Mouse (Mus musculus) midbrain, embryonic 16.5 days (tissue): ENCODE results near the gene Olfr374. TPM values are rescaled to one million over a fixed set of nuclear protein-coding genes. Genes with fewer than 3 reads are reported as not detected.
"Not testable (repeated sequence)": the region's sequence is repeated elsewhere in the genome, so short reads cannot be mapped to it uniquely, and the experiment has no call there.

Experiments
- ATAC-seq: fragments of 200-750 bp; cut with Nextera tagmentation; 2 replicates; pipeline ENCODE4 v1.8.0; 2017; ENCODE audit warnings: moderate TSS enrichment
- H3K27ac ChIP-seq: fragments of 300-500 bp; sonication (generic); 2 replicates; pipeline ENCODE4 v1.5.1; 2014; ENCODE audit warnings: mild to moderate bottlenecking, low read length, mixed read lengths
- H3K27me3 ChIP-seq: fragments of 300-500 bp; sonication (generic); 2 replicates; pipeline ENCODE4 v1.6.1; 2014; ENCODE audit warnings: low read depth, low read length, mixed read lengths; ENCODE audit not compliant: control insufficient read depth, insufficient read depth
- H3K36me3 ChIP-seq: fragments of 300-500 bp; sonication (generic); 2 replicates; pipeline ENCODE4 v1.6.1; 2014; ENCODE audit warnings: mild to moderate bottlenecking, low read length, moderate library complexity, mixed read lengths; ENCODE audit not compliant: control insufficient read depth, insufficient read depth
- H3K4me1 ChIP-seq: fragments of 300-500 bp; sonication (generic); 2 replicates; pipeline ENCODE4 v1.6.1; 2014; ENCODE audit warnings: mild to moderate bottlenecking, low read length, mixed read lengths; ENCODE audit not compliant: control insufficient read depth, insufficient read depth
- H3K4me2 ChIP-seq: fragments of 300-500 bp; sonication (generic); 2 replicates; pipeline ENCODE4 v1.6.1; 2014; ENCODE audit warnings: mild to moderate bottlenecking, low read length, mixed read lengths
- H3K4me3 ChIP-seq: fragments of 300-500 bp; sonication (generic); 2 replicates; pipeline ENCODE4 v1.5.1; 2014; ENCODE audit warnings: low read depth, mild to moderate bottlenecking, low read length, moderate library complexity, mixed read lengths
- H3K9ac ChIP-seq: fragments of 300-500 bp; sonication (generic); 2 replicates; pipeline ENCODE4 v1.6.1; 2014; ENCODE audit warnings: low read depth, low read length, mixed read lengths
- H3K9me3 ChIP-seq: fragments of 300-500 bp; sonication (generic); replicated peaks from 2 replicates; pipeline ENCODE4 v1.6.1; 2014; ENCODE audit warnings: mild to moderate bottlenecking, low read length, mixed read lengths; ENCODE audit not compliant: control insufficient read depth, poor library complexity, severe bottlenecking
- WGBS: fragments of 180-500 bp; shearing (Covaris S2); extraction: QIAGEN DNeasy Blood & Tissue Kit; methylation state at CpG from one replicate; pipeline ENCODE4 v1.1.7; 2014; 5-methylcytosine and 5-hydroxymethylcytosine counted together
- polyA plus RNA-seq: library from polyadenylated mRNA; unstranded; fragments of >200 nt; fragmentation: Nextera tagmentation; extraction: Ambion mirVana; gene quantifications from 2 replicates; pipeline ENCODE4 v1.2.1, GENCODE M21; 2015

Olfr374 gene
- 0.04 TPM in 1 of 2 replicates, not detected in the other for polyA plus RNA-seq

DNA sequence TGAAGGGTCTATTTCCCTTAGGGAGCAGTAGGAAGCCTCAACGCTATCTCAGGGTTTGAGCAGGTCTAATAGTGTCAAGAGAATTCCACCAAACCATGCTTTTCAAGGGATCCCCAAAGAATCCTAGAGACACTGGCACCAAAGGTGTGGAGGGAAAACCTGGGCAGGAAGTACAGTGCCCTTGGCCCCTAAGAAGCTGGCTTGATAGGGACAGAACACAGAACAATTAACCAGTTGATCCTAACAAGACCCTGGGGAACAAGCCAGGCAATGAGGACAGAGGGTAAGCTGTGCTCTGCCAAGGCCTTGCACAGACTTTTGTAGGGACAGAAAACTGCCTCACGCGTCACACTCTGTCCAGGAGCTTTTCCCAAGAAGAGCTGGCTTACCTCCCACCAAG lies at the start of gene Olfr374:
TSS of gene Olfr374 (plus strand) at position 301 of the 400 bp plus-strand sequence.
- H3K4me1 ChIP-seq: no peaks in the 10 kb centered on the region
- ATAC-seq: no peak

DNA sequence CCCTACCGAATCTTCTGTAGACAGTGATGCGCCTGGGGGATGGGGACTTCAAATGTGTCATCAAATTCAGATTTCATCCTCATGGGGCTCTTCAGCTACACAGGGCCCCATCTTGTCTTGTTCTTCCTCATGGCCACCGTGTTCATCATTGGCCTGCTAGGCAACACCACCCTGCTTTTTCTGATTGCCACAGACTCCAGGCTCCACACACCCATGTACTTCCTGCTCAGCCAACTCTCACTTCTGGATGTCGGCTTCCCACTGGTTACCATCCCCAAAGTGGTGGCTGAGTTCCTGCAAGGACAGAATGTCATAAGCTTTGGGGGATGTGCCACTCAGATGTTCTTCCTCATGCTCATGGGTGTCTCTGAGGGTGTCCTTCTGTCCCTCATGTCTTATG lies 49.2 kb upstream of the Olfr374 start:
- H3K27me3 ChIP-seq, H3K4me1 ChIP-seq, H3K4me3 ChIP-seq, ATAC-seq, H3K36me3 ChIP-seq, H3K27ac ChIP-seq, H3K4me2 ChIP-seq, H3K9me3 ChIP-seq, H3K9ac ChIP-seq: not testable (repeated sequence)
- 82% methylated on average over 3 of the region's 4 CpGs for WGBS

More for the DNA sequence above, at the start of gene Olfr374:
- H3K4me3 ChIP-seq: no peak within 1 kb of the TSS
- H3K27ac ChIP-seq: no peak within 1 kb of the TSS
- H3K9me3 ChIP-seq: no peaks in the 10 kb centered on the region
- H3K4me2 ChIP-seq: no peak within 1 kb of the TSS
- 89% methylated on average over 3 of the region's 3 CpGs for WGBS
- no peaks in the 10 kb centered on the region for H3K27me3 ChIP-seq
- H3K36me3 ChIP-seq: no peaks in the 10 kb centered on the region
- no peak within 1 kb of the TSS for H3K9ac ChIP-seq

DNA sequence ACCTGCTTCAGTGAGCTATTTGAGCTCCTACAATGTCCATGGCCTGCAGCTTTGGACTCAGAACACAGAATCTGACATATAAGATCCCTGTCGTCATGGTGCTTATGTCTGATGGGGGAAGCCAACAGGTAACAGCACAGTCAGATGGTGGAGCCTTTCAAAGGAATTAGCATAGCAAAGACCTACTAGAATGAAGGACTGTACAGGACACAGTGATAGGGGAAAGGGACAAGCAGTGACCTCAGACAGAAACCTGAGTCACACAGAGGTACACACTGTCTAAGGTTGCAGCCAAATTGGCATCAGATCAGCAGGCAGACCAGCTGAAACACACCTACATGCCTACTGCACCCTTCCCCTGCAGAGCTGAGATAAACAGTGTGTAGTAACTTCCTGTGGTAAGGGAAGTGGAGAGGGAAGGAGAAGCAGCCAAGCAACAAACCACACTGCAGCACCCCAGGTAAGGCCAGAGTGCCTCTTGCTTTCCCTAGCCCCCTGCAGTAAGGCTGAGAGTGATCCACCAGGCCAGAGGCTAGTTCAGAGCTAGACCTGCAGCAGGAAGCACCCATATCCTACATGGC lies 39.9 kb upstream of the Olfr374 start:
- WGBS: 91% methylated on average over 1 of the region's 1 CpGs
- not testable (repeated sequence) for H3K36me3 ChIP-seq, H3K27ac ChIP-seq, H3K9me3 ChIP-seq, H3K4me1 ChIP-seq, H3K9ac ChIP-seq, H3K27me3 ChIP-seq, H3K4me3 ChIP-seq, ATAC-seq, H3K4me2 ChIP-seq

DNA sequence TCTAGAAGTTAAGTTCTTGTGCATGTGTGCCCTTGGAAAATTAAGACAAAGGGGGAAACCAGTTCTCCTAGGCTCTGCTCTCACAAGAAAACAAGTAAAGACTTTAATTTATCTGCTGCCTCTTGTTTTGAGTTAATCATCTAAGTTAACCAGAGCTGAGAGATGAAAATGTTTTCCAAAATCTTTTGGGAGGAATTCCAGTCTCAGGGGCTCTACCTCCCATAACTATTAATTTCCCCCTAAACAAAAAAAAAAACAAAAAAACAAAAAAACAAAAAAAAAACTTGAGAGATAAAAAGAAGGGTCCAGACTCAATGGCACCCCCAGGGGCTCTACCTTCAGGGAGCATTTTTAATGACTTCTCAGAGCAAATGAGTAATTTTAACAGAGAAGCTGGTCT lies 24.0 kb upstream of the Olfr374 start, which contains the start of gene Olfr373:
TSS of gene Olfr373 (plus strand) at position 301 of the 400 bp plus-strand sequence.
- H3K36me3 ChIP-seq, H3K27ac ChIP-seq, H3K4me3 ChIP-seq, H3K4me2 ChIP-seq, H3K27me3 ChIP-seq, H3K9ac ChIP-seq, H3K9me3 ChIP-seq, H3K4me1 ChIP-seq, ATAC-seq: not testable (repeated sequence)

DNA sequence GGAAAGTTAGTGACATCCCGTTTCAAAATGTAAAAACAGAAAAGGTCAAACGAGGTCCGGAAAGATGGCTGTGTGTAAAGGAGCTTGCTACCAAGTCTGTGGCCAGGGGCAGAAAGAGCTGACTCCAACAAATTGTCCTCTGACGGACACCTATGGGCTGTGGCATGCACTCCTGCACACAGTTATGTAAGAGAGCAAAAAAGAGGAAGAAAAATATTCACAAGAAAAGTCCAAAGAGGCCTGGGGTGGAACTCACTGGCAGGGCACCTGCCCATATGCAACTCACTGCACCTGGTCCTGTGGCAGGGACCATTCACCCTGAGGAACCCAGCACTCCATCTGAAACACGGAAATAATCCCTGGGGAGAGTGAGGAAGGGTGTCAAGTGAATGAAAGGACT lies 22.1 kb upstream of the Olfr374 start:
- H3K4me1 ChIP-seq: no peaks in the 10 kb centered on the region
- no peak overlapping the region for H3K27ac ChIP-seq
- H3K36me3 ChIP-seq: no peaks in the 10 kb centered on the region
- H3K4me2 ChIP-seq: no peak overlapping the region
- H3K27me3 ChIP-seq: no peaks in the 10 kb centered on the region
- ATAC-seq: no peak
- H3K4me3 ChIP-seq: no peak overlapping the region
- no peak overlapping the region for H3K9ac ChIP-seq
- H3K9me3 ChIP-seq: no peaks in the 10 kb centered on the region
- WGBS: 77% methylated on average over 5 of the region's 5 CpGs

DNA sequence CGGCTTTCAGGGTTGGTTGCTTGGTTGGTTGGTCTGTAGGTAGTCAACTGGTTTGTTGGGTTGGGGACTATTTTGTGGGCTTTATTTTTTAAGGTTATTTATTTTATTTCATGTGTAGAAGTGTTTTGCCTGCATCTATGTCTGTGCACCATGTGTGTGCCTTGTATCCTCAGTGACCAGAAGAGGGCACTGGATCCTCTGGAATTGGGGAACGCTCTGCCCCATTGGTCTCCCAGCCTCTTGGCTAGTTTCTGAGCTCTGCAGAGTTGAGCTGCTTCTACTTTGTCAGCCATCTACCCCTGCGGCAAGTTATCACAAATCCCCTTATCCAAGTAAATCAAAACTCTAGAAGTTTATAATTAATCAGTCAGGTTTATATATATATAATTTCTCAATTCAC lies 19.2 kb upstream of the Olfr374 start:
- not testable (repeated sequence) for H3K9ac ChIP-seq, H3K4me2 ChIP-seq, H3K4me3 ChIP-seq, H3K4me1 ChIP-seq, ATAC-seq, H3K27ac ChIP-seq, H3K9me3 ChIP-seq, H3K36me3 ChIP-seq, H3K27me3 ChIP-seq
- 89% methylated on average over 3 of the region's 3 CpGs for WGBS

DNA sequence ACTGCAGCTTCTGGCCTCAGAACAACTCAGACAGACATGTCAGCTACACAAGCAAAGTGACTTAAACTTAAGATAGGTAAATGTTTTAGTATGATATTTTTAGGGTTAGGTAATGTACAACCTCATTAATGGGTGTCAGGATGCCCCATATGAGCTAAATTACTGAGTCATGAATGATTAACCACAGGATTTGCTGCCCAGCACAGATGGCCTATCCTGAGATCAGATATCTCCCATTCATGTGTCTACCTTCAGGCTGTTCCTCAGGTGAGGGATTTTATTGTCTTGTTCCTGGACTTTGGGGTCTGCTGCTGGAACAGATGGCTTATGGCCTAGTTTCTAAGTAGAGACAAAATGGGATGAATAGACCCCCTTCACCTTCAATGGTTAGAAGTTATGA lies 10.1 kb upstream of the Olfr374 start:
- H3K27ac ChIP-seq, H3K4me1 ChIP-seq, H3K9ac ChIP-seq, H3K27me3 ChIP-seq, H3K4me3 ChIP-seq, ATAC-seq, H3K9me3 ChIP-seq, H3K36me3 ChIP-seq, H3K4me2 ChIP-seq: not testable (repeated sequence)

DNA sequence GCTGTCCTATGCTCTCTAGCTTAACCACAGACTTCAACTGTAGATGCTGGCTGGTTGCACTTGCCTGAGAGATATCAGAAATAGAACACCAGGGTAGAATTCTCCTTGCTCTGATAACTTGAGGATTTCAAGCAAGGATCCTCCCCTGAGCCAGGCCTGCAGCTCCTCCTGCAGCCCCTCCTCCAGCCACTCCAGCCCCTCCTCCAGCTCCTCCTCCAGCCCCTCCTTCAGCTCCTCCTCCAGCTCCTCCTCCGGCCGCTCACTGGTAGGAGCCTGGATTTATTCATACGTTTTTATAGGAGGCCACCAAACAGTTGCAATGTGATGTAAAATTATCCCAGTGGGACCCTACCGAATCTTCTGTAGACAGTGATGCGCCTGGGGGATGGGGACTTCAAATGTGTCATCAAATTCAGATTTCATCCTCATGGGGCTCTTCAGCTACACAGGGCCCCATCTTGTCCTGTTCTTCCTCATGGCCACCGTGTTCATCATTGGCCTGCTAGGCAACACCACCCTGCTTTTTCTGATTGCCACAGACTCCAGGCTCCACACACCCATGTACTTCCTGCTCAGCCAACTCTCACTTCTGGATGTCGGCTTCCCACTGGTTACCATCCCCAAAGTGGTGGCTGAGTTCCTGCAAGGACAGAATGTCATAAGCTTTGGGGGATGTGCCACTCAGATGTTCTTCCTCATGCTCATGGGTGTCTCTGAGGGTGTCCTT lies 7.3 kb upstream of the Olfr374 start:
- H3K27ac ChIP-seq, H3K4me2 ChIP-seq, H3K36me3 ChIP-seq, H3K4me1 ChIP-seq, H3K9ac ChIP-seq, ATAC-seq, H3K9me3 ChIP-seq, H3K27me3 ChIP-seq, H3K4me3 ChIP-seq: not testable (repeated sequence)
- 71% methylated on average over 6 of the region's 7 CpGs for whole genome bisulfite sequencing

DNA sequence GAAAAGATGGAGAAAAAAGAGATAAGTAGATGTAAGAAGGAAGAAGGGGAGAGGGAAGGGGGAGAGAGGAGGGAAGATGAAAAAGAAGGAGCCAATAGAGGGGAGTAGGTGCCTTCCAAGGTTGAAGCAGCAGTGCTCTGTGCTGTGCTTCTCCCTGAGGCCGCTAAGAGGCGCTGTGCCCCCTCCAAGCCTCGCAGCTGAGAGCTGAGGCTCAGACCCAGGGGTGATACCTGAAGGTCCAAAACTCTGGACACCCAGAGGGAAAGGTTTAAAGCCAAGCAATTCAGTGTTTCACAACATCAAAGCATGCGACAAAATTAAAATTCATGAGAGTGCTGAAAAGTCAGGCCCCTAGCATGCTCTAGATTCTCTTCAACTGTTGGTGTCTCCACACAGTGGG lies 1.7 kb upstream of the Olfr374 start:
- Histone ChIP-seq H3K9me3 (no peaks in the 10 kb centered on the region), H3K4me2 (no peak overlapping the region), H3K9ac (no peak overlapping the region), H3K36me3 (no peaks in the 10 kb centered on the region), H3K4me1 (no peaks in the 10 kb centered on the region), H3K27ac (no peak overlapping the region), H3K27me3 (no peaks in the 10 kb centered on the region), H3K4me3 (no peak overlapping the region)
- no peak for ATAC-seq
- 27% methylated on average over 4 of the region's 4 CpGs for WGBS
